Mouse (Mus musculus): ENCODE measurements at regions not wholly inside any gene's neighbourhood (a gene's known extent, or its start where the extent isn't known, plus 50 kb on each side); places are given as distances from the start of the nearest gene placed in this dataset.

DNA sequence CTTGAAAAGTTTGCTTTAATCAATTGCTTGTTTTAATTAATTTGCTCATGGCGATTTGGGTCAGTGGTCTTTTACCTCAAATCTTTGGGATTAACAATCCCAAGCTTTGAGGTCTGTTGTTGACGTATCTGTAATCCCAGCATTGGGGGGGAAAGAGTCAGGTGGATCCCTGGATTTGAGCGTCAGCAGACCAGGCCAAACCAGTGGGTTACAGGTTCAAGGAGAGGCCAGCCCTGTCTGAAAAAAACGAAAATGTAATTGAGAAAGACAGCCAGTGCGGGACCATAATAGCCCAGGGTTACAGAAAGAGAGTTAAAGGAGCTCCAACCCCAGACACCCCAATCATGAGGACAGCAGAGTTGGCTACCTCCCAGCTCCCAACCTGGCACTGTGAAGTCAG lies 53.0 kb upstream of the Hs6st1 start:
- H3K9ac ChIP-seq (replicated peaks; ENCODE audit: low read length), result no peak overlapping the region
- no peak for DNase-seq
- no peak overlapping the region for H3K4me2 ChIP-seq (ENCODE audit: low read length)
- H3K27ac ChIP-seq (replicated peaks; ENCODE audit: low read depth, low read length), result no peak overlapping the region
- no peak overlapping the region for H3K4me3 ChIP-seq (replicated peaks; ENCODE audit: low read depth, low read length)
- WGBS, result 87% methylated on average over 5 of the region's 5 CpGs
- no peak for ATAC-seq (ENCODE audit: low FRiP score, low TSS enrichment)
- no peaks in the 10 kb centered on the region for H3K36me3 ChIP-seq (ENCODE audit: control insufficient read depth, insufficient read depth, low read length)
- H3K4me1 ChIP-seq (ENCODE audit: control insufficient read depth, insufficient read depth, low read length), result no peaks in the 10 kb centered on the region
- H3K9me3 ChIP-seq (ENCODE audit: control insufficient read depth, low read length), result no peaks in the 10 kb centered on the region
- H3K27me3 ChIP-seq (ENCODE audit: control insufficient read depth, insufficient read depth, low read length), result no peaks in the 10 kb centered on the region

DNA sequence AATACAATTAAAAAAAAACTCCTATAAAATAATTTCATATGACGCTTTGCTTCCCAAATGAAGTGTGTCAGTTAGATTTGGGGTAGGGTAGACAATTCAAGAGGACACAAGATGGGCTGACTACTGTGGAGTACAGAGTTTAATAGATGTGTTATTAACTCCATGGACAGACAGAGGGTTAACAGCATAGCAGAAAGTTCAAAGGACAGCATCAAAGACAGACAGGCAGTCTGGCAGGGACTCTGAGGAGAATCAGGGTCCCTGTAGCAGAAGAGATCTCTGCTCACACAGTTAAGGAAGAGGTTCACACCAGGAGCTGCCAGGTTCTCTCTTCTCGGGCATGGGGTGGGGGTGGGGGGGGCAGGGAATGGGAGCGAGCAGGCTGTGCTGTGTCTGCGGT lies 51.6 kb upstream of the Hs6st1 start:
- ATAC-seq (ENCODE audit: low FRiP score, low TSS enrichment) (no peak), DNase-seq (no peak)
- H3K9me3 ChIP-seq (ENCODE audit: control insufficient read depth, low read length), result no peaks in the 10 kb centered on the region
- 43% methylated on average over 4 of the region's 4 CpGs for WGBS
- H3K9ac ChIP-seq (replicated peaks; ENCODE audit: low read length), result no peak overlapping the region
- H3K27me3 ChIP-seq (ENCODE audit: control insufficient read depth, insufficient read depth, low read length), result no peaks in the 10 kb centered on the region
- no peak overlapping the region for H3K27ac ChIP-seq (replicated peaks; ENCODE audit: low read depth, low read length)
- no peaks in the 10 kb centered on the region for H3K36me3 ChIP-seq (ENCODE audit: control insufficient read depth, insufficient read depth, low read length)
- no peak overlapping the region for H3K4me2 ChIP-seq (ENCODE audit: low read length)
- H3K4me1 ChIP-seq (ENCODE audit: control insufficient read depth, insufficient read depth, low read length), result no peaks in the 10 kb centered on the region
- no peak overlapping the region for H3K4me3 ChIP-seq (replicated peaks; ENCODE audit: low read depth, low read length)

DNA sequence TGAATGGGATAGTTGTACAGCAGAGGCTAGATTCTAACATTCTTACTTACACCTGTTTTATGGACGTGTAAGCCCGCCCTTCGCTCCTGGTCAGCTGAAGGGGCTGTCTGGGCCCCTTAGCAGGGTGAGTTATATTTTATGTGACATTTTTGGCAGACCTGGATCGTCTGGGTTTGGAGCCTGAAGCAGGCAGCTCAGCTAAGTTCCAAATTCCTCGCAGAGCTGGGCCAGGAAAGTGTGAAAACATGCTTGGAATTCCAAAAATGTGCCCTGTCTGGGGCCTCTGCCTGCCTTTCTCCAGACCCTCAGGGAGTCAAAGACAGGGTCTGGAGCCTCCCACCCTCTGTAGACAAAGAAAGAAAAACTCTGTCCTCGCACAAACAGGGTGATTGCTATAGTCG lies 51.1 kb upstream of the Hs6st1 start:
- Histone ChIP-seq H3K36me3 (ENCODE audit: control insufficient read depth, insufficient read depth, low read length) (no peaks in the 10 kb centered on the region), H3K4me2 (ENCODE audit: low read length) (no peak overlapping the region), H3K9me3 (ENCODE audit: control insufficient read depth, low read length) (no peaks in the 10 kb centered on the region), H3K4me1 (ENCODE audit: control insufficient read depth, insufficient read depth, low read length) (no peaks in the 10 kb centered on the region), H3K27me3 (ENCODE audit: control insufficient read depth, insufficient read depth, low read length) (no peaks in the 10 kb centered on the region), H3K4me3 (replicated peaks; ENCODE audit: low read depth, low read length) (no peak overlapping the region), H3K27ac (replicated peaks; ENCODE audit: low read depth, low read length) (no peak overlapping the region), H3K9ac (replicated peaks; ENCODE audit: low read length) (no peak overlapping the region)
- WGBS, result 15% methylated on average over 7 of the region's 7 CpGs
- no peak for ATAC-seq (ENCODE audit: low FRiP score, low TSS enrichment)
- peak; percentile 32 for DNase-seq

DNA sequence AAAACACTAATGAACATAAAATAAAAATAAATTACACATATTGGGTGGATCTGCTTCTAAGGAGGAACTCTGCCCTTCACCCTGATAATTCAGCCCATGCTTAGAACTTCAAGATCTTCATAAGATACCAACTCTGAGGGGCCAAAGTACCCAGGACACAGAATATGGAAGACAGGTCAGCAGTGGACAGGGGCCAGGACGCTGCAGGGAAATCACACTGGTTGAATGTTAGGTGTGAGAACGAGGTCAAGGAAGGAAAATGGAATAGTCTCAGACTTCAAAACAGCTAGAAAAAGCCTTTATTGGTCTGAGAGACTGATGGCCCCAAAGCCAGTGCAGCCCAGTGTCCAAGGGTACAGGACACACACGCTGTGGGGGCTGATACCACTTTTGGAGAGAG lies 50.5 kb upstream of the Hs6st1 start:
- DNase-seq, result no peak
- 51% methylated on average over 3 of the region's 3 CpGs for WGBS
- Histone ChIP-seq H3K27me3 (ENCODE audit: control insufficient read depth, insufficient read depth, low read length) (no peaks in the 10 kb centered on the region), H3K9me3 (ENCODE audit: control insufficient read depth, low read length) (no peaks in the 10 kb centered on the region), H3K4me3 (replicated peaks; ENCODE audit: low read depth, low read length) (no peak overlapping the region), H3K36me3 (ENCODE audit: control insufficient read depth, insufficient read depth, low read length) (no peaks in the 10 kb centered on the region), H3K4me2 (ENCODE audit: low read length) (no peak overlapping the region), H3K9ac (replicated peaks; ENCODE audit: low read length) (no peak overlapping the region), H3K4me1 (ENCODE audit: control insufficient read depth, insufficient read depth, low read length) (no peaks in the 10 kb centered on the region), H3K27ac (replicated peaks; ENCODE audit: low read depth, low read length) (no peak overlapping the region)
- ATAC-seq (ENCODE audit: low FRiP score, low TSS enrichment), result no peak
